Mouse (Mus musculus): ENCODE measurements around the gene Crtc3. TPM values are rescaled to one million over a fixed set of nuclear protein-coding genes. Genes with fewer than 3 reads are reported as not detected.

The Crtc3 gene
- polyA plus RNA-seq, 2 experiments: 1.9 to 2.4 TPM

- DNase-seq (ENCODE audit: low read depth in 3 of 3, low spot score in 3 of 3) (no peak), ATAC-seq (ENCODE audit: insufficient read depth) (peak; percentile 58; the same call in 1 of the 2 replicates)
- H3K4me3 ChIP-seq (ENCODE audit: insufficient read depth in 1 of 2, low read depth in 2 of 2, low read length in 2 of 2): no peak overlapping the region
- TF ChIP-seq EP300 (IDR thresholded peaks at IDR 0.05; ENCODE audit: low read depth) (peak; percentile 22; the same call in 1 of the 2 replicates), CTCF (IDR thresholded peaks at IDR 0.05; ENCODE audit: low read depth) (no peak)
- no peaks in the 10 kb centered on the region for H3K27me3 ChIP-seq (ENCODE audit: control insufficient read depth, insufficient read depth, low read length)
- H3K9ac ChIP-seq (replicated peaks): no peak overlapping the region
- H3K9me3 ChIP-seq (ENCODE audit: control insufficient read depth, low read length): no peaks in the 10 kb centered on the region
- 52% methylated on average over 7 of the region's 7 CpGs for WGBS (ENCODE audit: insufficient replicate concordance)
- no peak overlapping the region for H3K27ac ChIP-seq
- peaks cover 2% of the 10 kb centered on the region; the same call in 1 of the 2 replicates for H3K36me3 ChIP-seq (replicated peaks; ENCODE audit: control insufficient read depth, insufficient read depth, low read depth)
- H3K4me1 ChIP-seq (replicated peaks; ENCODE audit: control insufficient read depth in 2 of 2, insufficient read depth in 2 of 2, low read length in 1 of 2): peaks cover 12 to 28% of the 10 kb centered on the region in 2 experiments
- H3K4me2 ChIP-seq (ENCODE audit: low read depth): no peak overlapping the region
Measured at GRCm38 (mm10) chr7:80719582-80719981, 30.9 kb upstream of the Crtc3 start.

DNA sequence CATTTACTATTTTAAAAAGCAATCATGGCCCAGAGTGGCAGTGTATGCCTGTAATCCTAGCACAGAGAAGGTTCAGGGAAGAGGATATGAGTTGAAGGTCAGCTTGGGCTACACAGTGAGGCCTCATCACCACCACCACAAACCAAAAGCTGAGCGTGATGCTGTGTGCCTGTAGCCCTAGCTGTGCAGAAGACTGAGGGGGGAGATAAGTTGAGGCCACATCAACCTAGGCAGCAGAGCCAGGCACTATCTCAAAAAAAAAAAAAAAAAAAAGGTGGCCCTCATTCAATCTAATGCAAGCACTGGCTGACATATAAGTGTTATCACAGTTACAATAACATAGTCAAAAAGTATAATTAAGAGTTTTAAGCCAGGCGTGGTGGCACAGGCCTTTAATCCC lies 30.4 kb upstream of the Crtc3 start:
- H3K4me1 ChIP-seq (replicated peaks; ENCODE audit: control insufficient read depth in 2 of 2, insufficient read depth in 2 of 2, low read length in 1 of 2): peaks cover 12 to 28% of the 10 kb centered on the region in 2 experiments
- 20% methylated on average over 2 of the region's 2 CpGs for WGBS (ENCODE audit: insufficient replicate concordance)
- DNase-seq (ENCODE audit: low read depth in 3 of 3, low spot score in 3 of 3): no peak
- no peaks in the 10 kb centered on the region for H3K9me3 ChIP-seq (ENCODE audit: control insufficient read depth, low read length)
- TF ChIP-seq EP300 (IDR thresholded peaks at IDR 0.05; ENCODE audit: low read depth) (no peak), CTCF (IDR thresholded peaks at IDR 0.05; ENCODE audit: low read depth) (no peak)
- no peak overlapping the region for H3K4me2 ChIP-seq (ENCODE audit: low read depth)
- ATAC-seq (ENCODE audit: insufficient read depth): peak; percentile 70
- H3K9ac ChIP-seq (replicated peaks): no peak overlapping the region
- H3K27ac ChIP-seq: no peak overlapping the region
- peaks cover 2% of the 10 kb centered on the region; the same call in 1 of the 2 replicates for H3K36me3 ChIP-seq (replicated peaks; ENCODE audit: control insufficient read depth, insufficient read depth, low read depth)
- no peak overlapping the region for H3K4me3 ChIP-seq (ENCODE audit: insufficient read depth in 1 of 2, low read depth in 2 of 2, low read length in 2 of 2)
- no peaks in the 10 kb centered on the region for H3K27me3 ChIP-seq (ENCODE audit: control insufficient read depth, insufficient read depth, low read length)

GRCm38 (mm10) chr7:80718471-80718870 lies 29.8 kb upstream of the Crtc3 start:
- DNase-seq (ENCODE audit: low read depth in 3 of 3, low spot score in 3 of 3): no peak
- Histone ChIP-seq H3K27me3 (ENCODE audit: control insufficient read depth, insufficient read depth, low read length) (no peaks in the 10 kb centered on the region), H3K4me2 (ENCODE audit: low read depth) (no peak overlapping the region), H3K9ac (replicated peaks) (no peak overlapping the region), H3K4me3 (ENCODE audit: insufficient read depth in 1 of 2, low read depth in 2 of 2, low read length in 2 of 2) (no peak overlapping the region), H3K36me3 (replicated peaks; ENCODE audit: control insufficient read depth, insufficient read depth, low read depth) (peaks cover 2% of the 10 kb centered on the region; the same call in 1 of the 2 replicates), H3K9me3 (ENCODE audit: control insufficient read depth, low read length) (no peaks in the 10 kb centered on the region), H3K27ac (no peak overlapping the region), H3K4me1 (replicated peaks; ENCODE audit: control insufficient read depth in 2 of 2, insufficient read depth in 2 of 2, low read length in 1 of 2) (peaks cover 12 to 28% of the 10 kb centered on the region in 2 experiments)
- ATAC-seq (ENCODE audit: insufficient read depth): no peak
- WGBS (ENCODE audit: insufficient replicate concordance): 86% methylated on average over 8 of the region's 8 CpGs
- TF ChIP-seq CTCF (IDR thresholded peaks at IDR 0.05; ENCODE audit: low read depth) (no peak), EP300 (IDR thresholded peaks at IDR 0.05; ENCODE audit: low read depth) (no peak)

DNA sequence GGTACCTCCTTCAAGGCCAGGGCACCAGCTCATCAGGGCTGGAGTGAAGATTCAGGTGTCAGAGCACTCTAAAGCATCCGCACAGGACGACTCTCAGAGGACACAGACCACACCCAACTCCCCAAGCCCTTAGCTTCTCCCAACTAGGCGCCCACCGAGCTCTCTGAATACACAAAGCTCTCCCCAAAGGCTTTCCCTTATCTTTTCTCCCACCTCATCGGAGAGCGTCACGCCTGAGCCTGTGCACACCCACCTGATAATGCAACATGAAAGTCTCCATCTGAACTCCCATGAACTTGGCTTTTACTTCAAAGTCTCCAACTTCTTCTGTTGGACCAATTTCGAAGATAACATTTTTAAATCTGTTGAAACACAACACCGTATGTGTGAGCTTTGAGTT lies 28.1 kb upstream of the Crtc3 start:
- H3K9ac ChIP-seq (replicated peaks): no peak overlapping the region
- peak overlapping the region; percentile 9; the same call in 1 of the 2 replicates for H3K4me2 ChIP-seq (ENCODE audit: low read depth)
- H3K9me3 ChIP-seq (ENCODE audit: control insufficient read depth, low read length): no peaks in the 10 kb centered on the region
- H3K36me3 ChIP-seq (replicated peaks; ENCODE audit: control insufficient read depth, insufficient read depth, low read depth): no peaks in the 10 kb centered on the region; the same call in 1 of the 2 replicates
- TF ChIP-seq EP300 (IDR thresholded peaks at IDR 0.05; ENCODE audit: low read depth) (peak; percentile 44), CTCF (IDR thresholded peaks at IDR 0.05; ENCODE audit: low read depth) (no peak)
- H3K4me1 ChIP-seq (replicated peaks; ENCODE audit: control insufficient read depth in 2 of 2, insufficient read depth in 2 of 2, low read length in 1 of 2): peaks cover 12 to 28% of the 10 kb centered on the region in 2 experiments
- 28% methylated on average over 9 of the region's 9 CpGs for WGBS (ENCODE audit: insufficient replicate concordance)
- H3K27ac ChIP-seq: no peak overlapping the region
- H3K4me3 ChIP-seq (ENCODE audit: insufficient read depth in 1 of 2, low read depth in 2 of 2, low read length in 2 of 2): no peak overlapping the region
- DNase-seq (ENCODE audit: low read depth in 3 of 3, low spot score in 3 of 3) (no peak), ATAC-seq (ENCODE audit: insufficient read depth) (peak; percentile 60)
- no peaks in the 10 kb centered on the region for H3K27me3 ChIP-seq (ENCODE audit: control insufficient read depth, insufficient read depth, low read length)

- DNase-seq (ENCODE audit: low read depth in 3 of 3, low spot score in 3 of 3) (no peak), ATAC-seq (ENCODE audit: insufficient read depth) (no peak)
- Histone ChIP-seq H3K4me1 (replicated peaks; ENCODE audit: control insufficient read depth in 2 of 2, insufficient read depth in 2 of 2, low read length in 1 of 2) (peaks cover 12 to 25% of the 10 kb centered on the region in 2 experiments), H3K9me3 (ENCODE audit: control insufficient read depth, low read length) (no peaks in the 10 kb centered on the region), H3K27me3 (ENCODE audit: control insufficient read depth, insufficient read depth, low read length) (no peaks in the 10 kb centered on the region), H3K27ac (no peak overlapping the region), H3K36me3 (replicated peaks; ENCODE audit: control insufficient read depth, insufficient read depth, low read depth) (no peaks in the 10 kb centered on the region; the same call in 1 of the 2 replicates), H3K4me3 (ENCODE audit: insufficient read depth in 1 of 2, low read depth in 2 of 2, low read length in 2 of 2) (no peak overlapping the region), H3K9ac (replicated peaks) (no peak overlapping the region), H3K4me2 (ENCODE audit: low read depth) (no peak overlapping the region)
- TF ChIP-seq CTCF (IDR thresholded peaks at IDR 0.05; ENCODE audit: low read depth) (no peak), EP300 (IDR thresholded peaks at IDR 0.05; ENCODE audit: low read depth) (no peak)
- 76% methylated on average over 7 of the region's 7 CpGs for WGBS (ENCODE audit: insufficient replicate concordance)
Measured at GRCm38 (mm10) chr7:80715306-80715705, 26.6 kb upstream of the Crtc3 start.
